Mouse (Mus musculus) intestine, embryonic 14.5 days (tissue): Measurements from ENCODE around the gene Mrpl51. TPM values are rescaled to one million over a fixed set of nuclear protein-coding genes. Genes with fewer than 3 reads are reported as not detected.

Source experiments
- ATAC-seq: fragments of 200-750 bp; cut with Nextera tagmentation; replicated peaks from 2 replicates; pipeline ENCODE4 v1.8.0; 2017; ENCODE audit warnings: low read depth, moderate number of reproducible peaks, moderate TSS enrichment, moderate library complexity; ENCODE audit not compliant: low FRiP score, low TSS enrichment
- DNase-seq: peaks from one replicate; pipeline ENCODE4 v3.0.0-alpha.2; 2018; ENCODE audit warnings: low spot score
- H3K27ac ChIP-seq: fragments of 300-500 bp; sonication (generic); 2 replicates; pipeline ENCODE4 v1.5.1; 2014; ENCODE audit warnings: low read depth, mild to moderate bottlenecking, control low read depth
- H3K27me3 ChIP-seq: fragments of 300-500 bp; sonication (generic); replicated peaks from 2 replicates; pipeline ENCODE4 v1.6.1; 2014; ENCODE audit warnings: low read length, control low read depth; ENCODE audit not compliant: control insufficient read depth, insufficient read depth
- H3K36me3 ChIP-seq: fragments of 300-500 bp; sonication (generic); 2 replicates; pipeline ENCODE4 v1.6.1; 2014; ENCODE audit warnings: low read length, control low read depth; ENCODE audit not compliant: control insufficient read depth, insufficient read depth
- H3K4me1 ChIP-seq: fragments of 300-500 bp; sonication (generic); replicated peaks from 2 replicates; pipeline ENCODE4 v1.6.1; 2014; ENCODE audit warnings: low read length, control low read depth, mixed read lengths; ENCODE audit not compliant: control insufficient read depth, insufficient read depth
- H3K4me2 ChIP-seq: fragments of 300-500 bp; sonication (generic); 2 replicates; pipeline ENCODE4 v1.6.1; 2014; ENCODE audit warnings: low read length
- H3K4me3 ChIP-seq: fragments of 300-500 bp; sonication (generic); 2 replicates; pipeline ENCODE4 v1.5.1; 2014; ENCODE audit warnings: low read depth, low read length, control low read depth, mixed read lengths
- H3K9ac ChIP-seq: fragments of 300-500 bp; sonication (generic); 2 replicates; pipeline ENCODE4 v1.6.1; 2014; ENCODE audit warnings: mild to moderate bottlenecking, low read length
- H3K9me3 ChIP-seq: fragments of 300-500 bp; sonication (generic); 2 replicates; pipeline ENCODE4 v1.6.1; 2016; ENCODE audit warnings: low read length, control low read depth; ENCODE audit not compliant: control insufficient read depth
- WGBS: fragments of 180-500 bp; shearing (Covaris S2); extraction: QIAGEN DNeasy Blood & Tissue Kit; methylation state at CpG from one replicate; pipeline ENCODE4 v1.1.7; 2014; 5-methylcytosine and 5-hydroxymethylcytosine counted together
- polyA plus RNA-seq: library from polyadenylated mRNA; unstranded; fragments of >200 nt; fragmentation: Nextera tagmentation; extraction: Ambion mirVana; gene quantifications from 2 replicates; pipeline ENCODE4 v1.2.1, GENCODE M21; 2014

The Mrpl51 gene
- polyA plus RNA-seq, 1 experiment from 2014 or later, result 221 TPM

GRCm38 (mm10) chr6:125170194-125170593, 21.4 kb upstream of the Mrpl51 start:
- peaks cover 81% of the 10 kb centered on the region for H3K36me3 ChIP-seq
- WGBS, result 89% methylated on average over 6 of the region's 6 CpGs

DNA sequence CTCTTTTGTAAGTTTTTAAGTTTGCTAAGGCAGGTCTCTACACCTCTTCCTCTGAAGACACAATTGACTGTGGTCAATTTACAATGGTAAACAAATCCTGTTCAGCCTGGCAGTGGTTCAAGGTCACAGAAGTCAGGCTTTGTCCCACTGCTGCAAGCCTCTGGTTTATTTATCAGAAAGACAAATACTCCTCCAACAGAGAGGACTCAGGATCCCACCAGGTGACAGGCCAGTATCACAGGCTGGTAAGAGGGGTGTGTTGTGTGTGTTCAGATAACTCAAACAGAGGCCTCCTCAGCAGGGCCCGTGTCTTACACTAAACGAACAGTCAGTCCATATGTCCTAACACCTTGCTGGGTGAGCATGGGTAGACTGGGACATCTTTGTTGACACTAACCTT, 19.1 kb upstream of the Mrpl51 start:
- ATAC-seq, result no peak
- WGBS, result 75% methylated on average over 2 of the region's 2 CpGs
- Histone ChIP-seq H3K9ac (no peak overlapping the region), H3K4me3 (no peak overlapping the region), H3K4me2 (no peak overlapping the region), H3K9me3 (no peaks in the 10 kb centered on the region), H3K27me3 (no peaks in the 10 kb centered on the region), H3K27ac (no peak overlapping the region), H3K36me3 (peaks cover 100% of the 10 kb centered on the region), H3K4me1 (peaks cover 2% of the 10 kb centered on the region)
- peak; percentile 46 for DNase-seq

More at GRCm38 (mm10) chr6:125170194-125170593, 21.4 kb upstream of the Mrpl51 start:
- no peak for ATAC-seq
- peaks cover 12% of the 10 kb centered on the region for H3K4me1 ChIP-seq
- no peak overlapping the region for H3K4me3 ChIP-seq
- H3K9me3 ChIP-seq, result no peaks in the 10 kb centered on the region
- H3K27ac ChIP-seq, result no peak overlapping the region
- H3K9ac ChIP-seq, result no peak overlapping the region
- H3K27me3 ChIP-seq, result no peaks in the 10 kb centered on the region
- no peak for DNase-seq
- H3K4me2 ChIP-seq, result no peak overlapping the region

- H3K4me3 ChIP-seq, result no peak overlapping the region
- peaks cover 100% of the 10 kb centered on the region for H3K36me3 ChIP-seq
- no peak overlapping the region for H3K9ac ChIP-seq
- ATAC-seq, result no peak
- H3K27ac ChIP-seq, result no peak overlapping the region
- DNase-seq, result no peak
- H3K9me3 ChIP-seq, result no peaks in the 10 kb centered on the region
- no peaks in the 10 kb centered on the region for H3K27me3 ChIP-seq
- H3K4me2 ChIP-seq, result no peak overlapping the region
- H3K4me1 ChIP-seq, result no peaks in the 10 kb centered on the region
- 94% methylated on average over 7 of the region's 7 CpGs for WGBS
Measured at GRCm38 (mm10) chr6:125173256-125173655, 18.3 kb upstream of the Mrpl51 start.

DNA sequence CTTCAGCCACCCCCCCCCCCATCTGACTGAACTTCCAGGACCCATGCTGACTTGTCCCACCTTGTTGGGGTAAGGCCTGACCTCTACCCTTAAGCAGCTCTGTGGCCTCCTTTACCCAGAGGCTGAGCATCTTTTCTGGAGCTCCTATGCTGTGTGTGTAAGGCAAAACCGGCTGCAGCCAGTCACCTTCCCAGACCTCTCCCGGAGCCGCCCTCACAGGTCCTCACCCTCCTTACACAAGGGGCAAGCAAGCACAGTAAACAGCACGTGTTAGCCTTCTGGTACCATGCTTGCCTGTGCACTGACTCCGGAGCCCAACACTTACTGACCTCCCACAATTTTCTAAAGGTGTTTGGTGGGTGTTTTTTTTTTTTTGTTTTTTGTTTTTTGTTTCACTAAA, 16.1 kb upstream of the Mrpl51 start:
- no peak for DNase-seq
- Histone ChIP-seq H3K4me2 (no peak overlapping the region), H3K27ac (no peak overlapping the region), H3K4me1 (no peaks in the 10 kb centered on the region), H3K4me3 (no peak overlapping the region), H3K9ac (no peak overlapping the region), H3K9me3 (no peaks in the 10 kb centered on the region), H3K36me3 (peaks cover 99% of the 10 kb centered on the region), H3K27me3 (no peaks in the 10 kb centered on the region)
- no peak for ATAC-seq
- 92% methylated on average over 5 of the region's 5 CpGs for WGBS

DNA sequence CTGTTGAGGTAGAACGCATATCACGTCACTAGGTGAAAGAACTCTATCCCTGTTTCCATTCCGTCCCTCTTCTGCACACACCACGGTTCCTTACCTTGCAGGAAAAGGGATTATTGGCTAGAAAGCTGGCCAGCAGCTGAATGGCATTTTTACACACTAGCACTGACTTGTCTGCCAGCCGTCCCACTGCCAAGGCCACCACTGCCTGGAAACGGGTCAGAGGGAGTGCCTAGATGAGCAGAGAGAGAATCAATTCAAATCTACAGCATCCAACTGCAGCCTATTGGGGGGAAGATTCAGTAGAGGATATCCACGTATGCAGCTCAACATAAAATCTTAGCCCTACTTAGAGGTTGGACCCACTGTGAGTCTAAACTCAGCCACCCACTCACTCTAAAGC, 12.0 kb upstream of the Mrpl51 start:
- H3K9me3 ChIP-seq, result no peaks in the 10 kb centered on the region
- H3K9ac ChIP-seq, result no peak overlapping the region
- 91% methylated on average over 7 of the region's 7 CpGs for WGBS
- no peak for ATAC-seq
- no peaks in the 10 kb centered on the region for H3K4me1 ChIP-seq
- no peak overlapping the region for H3K27ac ChIP-seq
- no peak overlapping the region for H3K4me3 ChIP-seq
- H3K36me3 ChIP-seq, result peaks cover 98% of the 10 kb centered on the region
- no peak overlapping the region for H3K4me2 ChIP-seq
- no peak for DNase-seq
- H3K27me3 ChIP-seq, result no peaks in the 10 kb centered on the region

- Histone ChIP-seq H3K9ac (no peak overlapping the region), H3K9me3 (no peaks in the 10 kb centered on the region), H3K27me3 (no peaks in the 10 kb centered on the region), H3K27ac (no peak overlapping the region), H3K4me2 (no peak overlapping the region), H3K4me1 (no peaks in the 10 kb centered on the region), H3K36me3 (peaks cover 98% of the 10 kb centered on the region), H3K4me3 (no peak overlapping the region)
- DNase-seq (no peak), ATAC-seq (no peak)
- 89% methylated on average over 5 of the region's 5 CpGs for WGBS
Measured at GRCm38 (mm10) chr6:125182133-125182532, 9.5 kb upstream of the Mrpl51 start.

GRCm38 (mm10) chr6:125186203-125186602, 5.4 kb upstream of the Mrpl51 start:
- WGBS, result 95% methylated on average over 10 of the region's 10 CpGs
- peaks cover 85% of the 10 kb centered on the region for H3K36me3 ChIP-seq

DNA sequence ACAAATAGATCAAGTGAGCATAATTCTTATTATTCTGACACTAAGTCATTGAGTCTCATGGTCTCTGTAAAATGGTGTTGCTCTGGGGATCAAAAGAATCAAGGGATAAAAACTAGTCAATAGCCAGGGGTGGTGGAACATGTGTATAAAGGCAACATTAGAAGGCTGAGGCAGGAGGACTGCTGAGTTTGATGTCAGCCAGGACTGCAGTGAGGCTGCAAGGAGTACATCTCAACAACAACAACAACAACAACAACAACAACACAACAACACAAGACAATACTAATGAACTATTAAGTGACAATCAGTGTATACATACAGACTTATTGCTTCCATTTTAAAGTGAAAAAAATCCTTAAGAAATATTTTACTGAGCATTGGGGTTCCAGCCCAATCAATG, 785 bp upstream of the Mrpl51 start:
- Histone ChIP-seq H3K9me3 (no peaks in the 10 kb centered on the region), H3K4me2 (peak overlapping the region; percentile 55), H3K4me3 (peak overlapping the region; percentile 73), H3K4me1 (peaks cover 8% of the 10 kb centered on the region; the same call in 1 of the 2 replicates), H3K36me3 (peaks cover 59% of the 10 kb centered on the region), H3K9ac (peak overlapping the region; percentile 77), H3K27ac (peak overlapping the region; percentile 100), H3K27me3 (no peaks in the 10 kb centered on the region)
- ATAC-seq (no peak), DNase-seq (no peak)

More at GRCm38 (mm10) chr6:125186203-125186602, 5.4 kb upstream of the Mrpl51 start:
- no peaks in the 10 kb centered on the region for H3K9me3 ChIP-seq
- no peaks in the 10 kb centered on the region for H3K4me1 ChIP-seq
- no peaks in the 10 kb centered on the region for H3K27me3 ChIP-seq
- no peak for DNase-seq
- H3K4me2 ChIP-seq, result no peak overlapping the region
- H3K27ac ChIP-seq, result no peak overlapping the region
- H3K4me3 ChIP-seq, result no peak overlapping the region
- no peak for ATAC-seq
- no peak overlapping the region for H3K9ac ChIP-seq

GRCm38 (mm10) chr6:125192016-125192714, 564 bp downstream of the Mrpl51 start:
- Histone ChIP-seq H3K4me1 (peaks cover 8% of the 10 kb centered on the region; the same call in 1 of the 2 replicates), H3K4me3 (peak overlapping the region; percentile 73), H3K9me3 (no peaks in the 10 kb centered on the region), H3K27me3 (no peaks in the 10 kb centered on the region), H3K9ac (peak overlapping the region; percentile 77), H3K27ac (peak overlapping the region; percentile 100), H3K4me2 (peak overlapping the region; percentile 95), H3K36me3 (peaks cover 46% of the 10 kb centered on the region)
- DNase-seq (peak; percentile 94), ATAC-seq (peak; percentile 96)
- WGBS, result under 1% methylated on average over 34 of the region's 34 CpGs
